Mouse (Mus musculus) liver, adult 2 months (tissue): ENCODE measurements around the gene Vrk1.

Source experiments
- CTCF ChIP-seq: fragments of 200-500 bp; IDR thresholded peaks from 2 replicates; pipeline ENCODE4 v1.5.1; 2011; ENCODE audit warnings: low read depth, low read length, control low read depth
- POLR2A ChIP-seq: fragments of 200-500 bp; IDR thresholded peaks from 2 replicates; pipeline ENCODE4 v1.6.1; 2011; ENCODE audit warnings: low read length, control low read depth; ENCODE audit not compliant: insufficient read depth; ENCODE audit errors: extremely low read depth

DNA sequence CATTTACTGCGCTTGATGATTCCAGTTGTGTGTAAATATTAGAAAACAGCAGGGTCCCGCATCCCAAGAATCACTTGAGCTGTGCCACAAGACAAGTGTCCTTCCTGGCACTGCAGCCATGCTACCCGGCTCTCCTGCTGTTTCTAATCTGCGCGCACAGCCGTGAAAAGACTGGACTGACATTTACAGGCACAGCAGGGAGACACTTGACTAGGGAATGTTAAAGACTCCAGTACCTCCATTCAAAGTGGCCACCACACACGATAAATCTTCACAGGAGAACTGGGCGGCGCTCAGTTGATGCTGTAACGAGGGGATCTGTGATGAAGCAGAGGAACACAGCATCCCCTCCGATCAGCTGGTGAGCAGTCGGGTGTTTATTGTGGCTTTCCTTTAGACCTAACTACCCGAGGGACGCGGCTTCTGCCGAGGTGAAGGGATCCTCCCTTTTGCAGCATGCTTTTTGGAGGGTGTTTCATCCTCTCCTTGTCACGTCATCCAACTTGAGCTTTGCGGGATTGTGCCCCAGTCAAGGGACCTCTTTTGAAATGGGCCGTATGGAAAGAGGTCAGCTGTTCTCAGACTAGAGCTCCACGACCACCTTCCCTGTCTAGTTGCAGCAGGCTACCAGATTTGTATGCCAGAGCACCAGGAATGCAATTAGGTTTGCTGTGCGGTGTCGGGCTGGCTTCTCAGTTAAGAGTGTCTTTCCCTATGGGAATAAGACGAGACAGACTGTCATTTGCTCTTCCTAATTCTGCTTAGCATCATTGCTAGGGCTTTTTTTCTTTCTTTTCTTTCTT, 71.1 kb downstream of the Vrk1 start:
- no peak for TF ChIP-seq CTCF
- no peak for TF ChIP-seq POLR2A
